Mouse (Mus musculus) forebrain, embryonic 15.5 days (tissue): ENCODE results near the gene Lce1f. TPM values are rescaled to one million over a fixed set of nuclear protein-coding genes. Genes with fewer than 3 reads are reported as not detected.

Experiments used
- ATAC-seq: fragments of 200-750 bp; cut with Nextera tagmentation; replicated peaks from 2 replicates; pipeline ENCODE4 v1.8.0; 2017; ENCODE audit warnings: mild to moderate bottlenecking, moderate TSS enrichment, moderate library complexity
- H3K27ac ChIP-seq: fragments of 300-500 bp; sonication (generic); replicated peaks from 2 replicates; pipeline ENCODE4 v1.5.1; 2015; ENCODE audit warnings: mild to moderate bottlenecking, inconsistent platforms
- H3K27me3 ChIP-seq: fragments of 300-500 bp; sonication (generic); 2 replicates; pipeline ENCODE4 v1.6.1; 2015; ENCODE audit warnings: inconsistent platforms
- H3K36me3 ChIP-seq: fragments of 300-500 bp; sonication (generic); 2 replicates; pipeline ENCODE4 v1.6.1; 2015; ENCODE audit warnings: mild to moderate bottlenecking, inconsistent platforms
- H3K4me1 ChIP-seq: fragments of 300-500 bp; sonication (generic); 2 replicates; pipeline ENCODE4 v1.6.1; 2015; ENCODE audit warnings: inconsistent platforms
- H3K4me2 ChIP-seq: fragments of 300-500 bp; sonication (generic); replicated peaks from 2 replicates; pipeline ENCODE4 v1.6.1; 2015; ENCODE audit warnings: mild to moderate bottlenecking, inconsistent platforms
- H3K4me3 ChIP-seq: fragments of 300-500 bp; sonication (generic); 2 replicates; pipeline ENCODE4 v1.5.1; 2015; ENCODE audit warnings: mild to moderate bottlenecking, inconsistent platforms
- H3K9ac ChIP-seq: fragments of 300-500 bp; sonication (generic); replicated peaks from 2 replicates; pipeline ENCODE4 v1.6.1; 2015; ENCODE audit warnings: mild to moderate bottlenecking, inconsistent platforms
- H3K9me3 ChIP-seq: fragments of 300-500 bp; sonication (generic); 2 replicates; pipeline ENCODE4 v1.6.1; 2016; ENCODE audit warnings: inconsistent platforms
- polyA plus RNA-seq: library from polyadenylated mRNA; unstranded; fragments of >200 nt; fragmentation: Nextera tagmentation; extraction: Ambion mirVana; gene quantifications from 2 replicates; pipeline ENCODE4 v1.2.1, GENCODE M21; 2015

The Lce1f gene
- polyA plus RNA-seq, 1 experiment from 2014 or later = not detected

- no peak within 1 kb of the TSS for H3K9ac ChIP-seq
- H3K36me3 ChIP-seq = no peaks in the 10 kb centered on the region
- H3K4me1 ChIP-seq = no peaks in the 10 kb centered on the region
- H3K4me3 ChIP-seq = no peak within 1 kb of the TSS
- H3K27ac ChIP-seq = no peak within 1 kb of the TSS
- H3K9me3 ChIP-seq = no peaks in the 10 kb centered on the region
- H3K27me3 ChIP-seq = no peaks in the 10 kb centered on the region
- no peak for ATAC-seq
- H3K4me2 ChIP-seq = no peak within 1 kb of the TSS
Measured at GRCm38 (mm10) chr3:92670215-92670614, 49.9 kb downstream of the Lce1f start, which contains the start of gene Lce1a2. Lce1a2 (minus strand) TSS chr3:92670315.

Other genes starting within 250 kb of the Lce1f start
- gene Sprr1a, start 234.5 kb downstream of the Lce1f start, polyA plus RNA-seq = not detected in 2 replicates
- not detected in 2 replicates for gene Sprr4, start 219.9 kb downstream of the Lce1f start, polyA plus RNA-seq
- not detected in 2 replicates for gene 2310046K23Rik, start 185.8 kb downstream of the Lce1f start, polyA plus RNA-seq
- not detected in 2 replicates for gene Ivl, start 146.6 kb downstream of the Lce1f start, polyA plus RNA-seq
- gene Smcp, start 131.4 kb downstream of the Lce1f start, polyA plus RNA-seq = not detected in 2 replicates
- not detected in 2 replicates for gene 2210017I01Rik, start 112.9 kb downstream of the Lce1f start, polyA plus RNA-seq
- gene Lce6a, start 98.7 kb downstream of the Lce1f start, polyA plus RNA-seq = not detected in 2 replicates
- gene Lce1a1, start 72.0 kb downstream of the Lce1f start, polyA plus RNA-seq = not detected in 2 replicates
- gene Lce1b, start 63.4 kb downstream of the Lce1f start, polyA plus RNA-seq = not detected in 2 replicates
- not detected in 2 replicates for gene Lce1a2, start 50.0 kb downstream of the Lce1f start, polyA plus RNA-seq
- gene Lce1c, start 41.1 kb downstream of the Lce1f start, polyA plus RNA-seq = not detected in 2 replicates
- not detected in 2 replicates for gene Lce1d, start 33.1 kb downstream of the Lce1f start, polyA plus RNA-seq
- not detected in 2 replicates for gene Lce1e, start 11.3 kb downstream of the Lce1f start, polyA plus RNA-seq
- gene Gm38119, start 18.7 kb upstream of the Lce1f start, polyA plus RNA-seq = not detected in 2 replicates
- gene Lce1g, start 32.0 kb upstream of the Lce1f start, polyA plus RNA-seq = not detected in 2 replicates
- gene Lce1h, start 44.7 kb upstream of the Lce1f start, polyA plus RNA-seq = not detected in 2 replicates
- not detected in 2 replicates for gene Lce1i, start 58.5 kb upstream of the Lce1f start, polyA plus RNA-seq
- not detected in 2 replicates for gene Lce1j, start 70.2 kb upstream of the Lce1f start, polyA plus RNA-seq
- not detected in 2 replicates for gene Lce1k, start 87.5 kb upstream of the Lce1f start, polyA plus RNA-seq
- gene Kprp, start 106.9 kb upstream of the Lce1f start, polyA plus RNA-seq = not detected in 2 replicates
- gene Lce1l, start 130.9 kb upstream of the Lce1f start, polyA plus RNA-seq = not detected in 2 replicates
- not detected in 2 replicates for gene 2310050C09Rik, start 149.9 kb upstream of the Lce1f start, polyA plus RNA-seq
- gene Lce3a, start 205.9 kb upstream of the Lce1f start, polyA plus RNA-seq = not detected in 2 replicates
- gene Lce3b, start 212.6 kb upstream of the Lce1f start, polyA plus RNA-seq = not detected in 2 replicates
- gene Lce3c, start 224.1 kb upstream of the Lce1f start, polyA plus RNA-seq = not detected in 2 replicates
- gene Lce3d, start 237.0 kb upstream of the Lce1f start, polyA plus RNA-seq = not detected in 2 replicates
- gene Lce3e, start 246.7 kb upstream of the Lce1f start, polyA plus RNA-seq = not detected in 2 replicates